Mouse (Mus musculus) lung, adult 2 months (tissue): Measurements from ENCODE around the gene Vps54.
"Not testable (repeated sequence)": the region's sequence is repeated elsewhere in the genome, so short reads cannot be mapped to it uniquely, and the experiment has no call there.

Experiments
- CTCF ChIP-seq: fragments of 200-500 bp; IDR thresholded peaks from 2 replicates; pipeline ENCODE4 v1.5.1; 2011; ENCODE audit warnings: mild to moderate bottlenecking, low read length, control low read depth; ENCODE audit not compliant: insufficient read depth
- POLR2A ChIP-seq: fragments of 200-500 bp; IDR thresholded peaks from 2 replicates; pipeline ENCODE4 v1.6.1; 2011; ENCODE audit warnings: low read depth, mild to moderate bottlenecking, control low read depth, low read length, borderline replicate concordance; ENCODE audit errors: extremely low read depth

GRCm38 (mm10) chr11:21209701-21210100, 29.4 kb upstream of the Vps54 start:
- not testable (repeated sequence) for TF ChIP-seq CTCF, POLR2A
